Mouse (Mus musculus) olfactory bulb, adult 2 months (tissue): ENCODE measurements around the gene Phb. TPM values are rescaled to one million over a fixed set of nuclear protein-coding genes. Genes with fewer than 3 reads are reported as not detected.

Source experiments
- H3K27ac ChIP-seq: fragments of 200-500 bp; 2 replicates; pipeline ENCODE4 v1.5.1; 2012; ENCODE audit warnings: low read depth, low read length; ENCODE audit not compliant: insufficient read depth
- H3K4me1 ChIP-seq: fragments of 200-500 bp; 2 replicates; pipeline ENCODE4 v1.6.1; 2012; ENCODE audit warnings: low read length; ENCODE audit not compliant: control insufficient read depth, insufficient read depth
- H3K4me3 ChIP-seq: fragments of 200-500 bp; 2 replicates; pipeline ENCODE4 v1.5.1; 2012; ENCODE audit warnings: mild to moderate bottlenecking, low read depth, low read length, moderate library complexity; ENCODE audit not compliant: insufficient read depth
- CTCF ChIP-seq: fragments of 200-500 bp; IDR thresholded peaks from 2 replicates; pipeline ENCODE4 v1.5.1; 2012; ENCODE audit warnings: low read depth, mild to moderate bottlenecking, low read length, moderate library complexity; ENCODE audit not compliant: insufficient read depth
- POLR2A ChIP-seq: fragments of 200-500 bp; IDR thresholded peaks from 2 replicates; pipeline ENCODE4 v1.6.1; 2012; ENCODE audit warnings: mild to moderate bottlenecking, low read depth, low read length, moderate library complexity; ENCODE audit not compliant: insufficient read depth
- WGBS: fragments of 180-500 bp; shearing (Covaris S2); methylation state at CpG from one replicate; pipeline ENCODE4 v1.1.7; 2018; 5-methylcytosine and 5-hydroxymethylcytosine counted together
- polyA plus RNA-seq: library from polyadenylated mRNA; stranded (reverse); fragments of >200 nt; gene quantifications from 2 replicates; pipeline ENCODE4 v1.2.4, GENCODE M21; 2012; ENCODE audit warnings: low replicate concordance; ENCODE audit not compliant: missing spikeins, insufficient read depth, insufficient read length

Phb gene
- polyA plus RNA-seq, 1 experiment: not detected

GRCm38 (mm10) chr11:95713811-95714241 is 47.1 kb downstream of the Phb start:
- under 1% methylated on average over 13 of the region's 13 CpGs for WGBS
- Histone ChIP-seq H3K4me1 (peaks cover 5% of the 10 kb centered on the region), H3K4me3 (peak overlapping the region; percentile 59), H3K27ac (peak overlapping the region; percentile 26; the same call in 1 of the 2 replicates)
- TF ChIP-seq POLR2A: no peak
- no peak for TF ChIP-seq CTCF

GRCm38 (mm10) chr11:95714411-95714810 is 47.7 kb downstream of the Phb start:
- 18% methylated on average over 7 of the region's 7 CpGs for WGBS
- H3K4me3 ChIP-seq: peak overlapping the region; percentile 59
- peaks cover 5% of the 10 kb centered on the region for H3K4me1 ChIP-seq
- no peak overlapping the region for H3K27ac ChIP-seq
- no peak for TF ChIP-seq CTCF

- no peak overlapping the region for H3K27ac ChIP-seq
- 28% methylated on average over 8 of the region's 8 CpGs for WGBS
- TF ChIP-seq CTCF: no peak
- no peak for TF ChIP-seq POLR2A
- no peak overlapping the region for H3K4me3 ChIP-seq
- H3K4me1 ChIP-seq: peaks cover 5% of the 10 kb centered on the region
Measured at GRCm38 (mm10) chr11:95716136-95716535, 49.4 kb downstream of the Phb start.

GRCm38 (mm10) chr11:95719356-95719755 is 52.6 kb downstream of the Phb start:
- peaks cover 3% of the 10 kb centered on the region for H3K4me1 ChIP-seq
- WGBS: 77% methylated on average over 3 of the region's 3 CpGs
- H3K27ac ChIP-seq: no peak overlapping the region
- H3K4me3 ChIP-seq: no peak overlapping the region
- TF ChIP-seq CTCF (no peak), POLR2A (no peak)

- TF ChIP-seq CTCF: no peak
- no peak for TF ChIP-seq POLR2A
- 94% methylated on average over 5 of the region's 5 CpGs for WGBS
- no peak within 1 kb of the TSS for H3K27ac ChIP-seq
- H3K4me3 ChIP-seq: no peak within 1 kb of the TSS
- 0 out of 2 replicates have a peak, but pooled peaks cover 2% of the 10 kb centered on the region for H3K4me1 ChIP-seq
Measured at GRCm38 (mm10) chr11:95723287-95723686, 56.5 kb downstream of the Phb start, which contains the start of gene B130006D01Rik. Gene B130006D01Rik, plus strand, starts transcription at chr11:95723587.

- 94% methylated on average over 4 of the region's 4 CpGs for WGBS
- TF ChIP-seq POLR2A (no peak), CTCF (no peak)
Measured at GRCm38 (mm10) chr11:95724466-95724865, 57.7 kb downstream of the Phb start.

GRCm38 (mm10) chr11:95726156-95726555 is 59.4 kb downstream of the Phb start:
- 74% methylated on average over 4 of the region's 4 CpGs for WGBS
- no peak for TF ChIP-seq POLR2A
- no peak for TF ChIP-seq CTCF
- no peak overlapping the region for H3K4me3 ChIP-seq
- H3K4me1 ChIP-seq: 0 out of 2 replicates have a peak, but pooled peaks cover 2% of the 10 kb centered on the region
- no peak overlapping the region for H3K27ac ChIP-seq

More at GRCm38 (mm10) chr11:95724466-95724865, 57.7 kb downstream of the Phb start:
- no peak overlapping the region for H3K4me3 ChIP-seq
- H3K4me1 ChIP-seq: 0 out of 2 replicates have a peak, but pooled peaks cover 2% of the 10 kb centered on the region
- H3K27ac ChIP-seq: no peak overlapping the region

GRCm38 (mm10) chr11:95727947-95728346 is 61.2 kb downstream of the Phb start:
- TF ChIP-seq CTCF (no peak), POLR2A (no peak)
- 94% methylated on average over 5 of the region's 5 CpGs for WGBS
- Histone ChIP-seq H3K4me1 (0 out of 2 replicates have a peak, but pooled peaks cover 2% of the 10 kb centered on the region), H3K4me3 (no peak overlapping the region), H3K27ac (no peak overlapping the region)

GRCm38 (mm10) chr11:95728916-95729907 is 62.5 kb downstream of the Phb start:
- Histone ChIP-seq H3K27ac (no peak overlapping the region), H3K4me3 (no peak overlapping the region), H3K4me1 (0 out of 2 replicates have a peak, but pooled peaks cover 2% of the 10 kb centered on the region)
- TF ChIP-seq CTCF (no peak), POLR2A (no peak)
- WGBS: 86% methylated on average over 12 of the region's 12 CpGs

Other genes with a start within 250 kb of the Phb start
- gene Nxph3, start 152.4 kb upstream of the Phb start, polyA plus RNA-seq: not detected in 2 replicates
- gene Ngfr, start 79.2 kb upstream of the Phb start, polyA plus RNA-seq: not detected in 2 replicates
- gene Zfp652, start 45.7 kb downstream of the Phb start, polyA plus RNA-seq: 93.0 TPM in 1 of 2 replicates, not detected in the other
- gene B130006D01Rik, start 56.6 kb downstream of the Phb start, polyA plus RNA-seq: not detected in 2 replicates
- gene Phospho1, start 157.5 kb downstream of the Phb start, polyA plus RNA-seq: not detected in 2 replicates
- gene Gngt2, start 170.3 kb downstream of the Phb start, polyA plus RNA-seq: not detected in 2 replicates
- gene Abi3, start 175.5 kb downstream of the Phb start, polyA plus RNA-seq: not detected in 2 replicates
- gene B4galnt2, start 247.9 kb downstream of the Phb start, polyA plus RNA-seq: not detected in 2 replicates